Comparison of ENCODE assay signal across 14 mouse cellular contexts in the genomic region with DNA sequence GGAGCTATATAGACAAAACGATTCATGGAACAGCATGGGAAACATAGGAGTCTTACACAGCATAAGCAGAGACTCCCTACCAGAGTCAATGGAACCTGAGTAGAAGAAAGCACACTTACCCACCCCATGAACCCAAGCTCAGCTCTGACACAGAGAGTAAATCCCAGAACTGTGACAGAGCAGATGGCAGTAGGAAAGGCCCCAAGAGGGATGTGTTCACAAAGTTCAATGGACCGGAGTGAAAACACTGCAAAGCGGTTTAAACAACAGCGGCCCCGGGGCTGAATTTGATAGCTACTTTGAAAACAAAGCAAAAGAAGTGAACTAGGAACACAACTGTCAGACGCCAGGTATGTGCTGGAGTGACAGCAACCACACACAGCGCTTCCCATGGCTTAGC. TPM values are rescaled to one million over a fixed set of nuclear protein-coding genes. Genes with fewer than 3 reads are reported as not detected.
A peak's percentile ranks its signal among the peaks of the same experiment; 100 is the strongest.
DNase-seq lines count a peak whose midpoint lies in the region; ATAC-seq and TF ChIP-seq lines count a peak whose summit lies in the region.
"Had no signal": no experiment of that assay in that cellular context is flagged by ENCODE, and none has a peak within 500 bp of the region (broad histone marks: within the 10 kb centered on the region; RNA-seq: fewer than 3 reads in every experiment).

No protein-coding gene starts in this region.

- DNase-seq in embryo, embryonic 11 days: peak; percentile 20
- no peak for DNase-seq in embryo, embryonic 10.5 days (ENCODE audit: low spot score)
- DNase-seq in kidney, postnatal 36 days: no peak
- peak; percentile 11 for DNase-seq in adipocyte (ENCODE audit: low spot score)
- DNase-seq in liver, embryonic 14.5 days (ENCODE audit: low read depth in 3 of 3, low spot score in 3 of 3): no peak
- no peak for DNase-seq in cerebellum, adult 11-12 months
- DNase-seq: cerebellum, postnatal 14 days; kidney, postnatal 14 days; lung, postnatal 4 days; thymus, postnatal 14 days had no signal

- no peak overlapping the region for H3K4me3 ChIP-seq in kidney, embryonic 15.5 days (replicated peaks)
- H3K4me3 ChIP-seq in liver, embryonic 14.5 days (ENCODE audit: insufficient read depth in 1 of 2, low read depth in 2 of 2, low read length in 2 of 2): peak overlapping the region in 1 of 2 experiments; percentile 19; a peak in 1 of 4 replicates
- H3K4me3 ChIP-seq: embryonic facial prominence, embryonic 12.5 days; midbrain, embryonic 13.5 days had no signal

- H3K9ac ChIP-seq in kidney, embryonic 15.5 days: no peak overlapping the region
- H3K9ac ChIP-seq in liver, embryonic 14.5 days (replicated peaks): peak overlapping the region; percentile 67
- H3K9ac ChIP-seq: embryonic facial prominence, embryonic 12.5 days; midbrain, embryonic 13.5 days had no signal

- no peaks in the 10 kb centered on the region for H3K9me3 ChIP-seq in kidney, embryonic 15.5 days (replicated peaks)
- no peaks in the 10 kb centered on the region for H3K9me3 ChIP-seq in liver, embryonic 14.5 days (ENCODE audit: control insufficient read depth, low read length)
- H3K9me3 ChIP-seq: embryonic facial prominence, embryonic 12.5 days; midbrain, embryonic 13.5 days had no signal

- TF ChIP-seq CTCF in liver, embryonic 14.5 days (IDR thresholded peaks at IDR 0.05; ENCODE audit: low read depth): no peak

- H3K27me3 ChIP-seq in kidney, embryonic 15.5 days: no peaks in the 10 kb centered on the region
- H3K27me3 ChIP-seq in liver, embryonic 14.5 days (ENCODE audit: control insufficient read depth, insufficient read depth, low read length): no peaks in the 10 kb centered on the region
- H3K27me3 ChIP-seq: embryonic facial prominence, embryonic 12.5 days; midbrain, embryonic 13.5 days had no signal

- peaks cover 13% of the 10 kb centered on the region for H3K4me1 ChIP-seq in kidney, embryonic 15.5 days
- peaks cover 53 to 73% of the 10 kb centered on the region in 2 experiments for H3K4me1 ChIP-seq in liver, embryonic 14.5 days (replicated peaks; ENCODE audit: control insufficient read depth in 2 of 2, insufficient read depth in 2 of 2, low read length in 1 of 2)
- H3K4me1 ChIP-seq: midbrain, embryonic 13.5 days had no signal

- WGBS in kidney, embryonic 15.5 days: 28% methylated on average over 7 of the region's 7 CpGs
- 72% methylated on average over 7 of the region's 7 CpGs for WGBS in liver, embryonic 14.5 days (ENCODE audit: insufficient replicate concordance)

- H3K27ac ChIP-seq in kidney, embryonic 15.5 days: peak overlapping the region; percentile 32; the same call in 1 of the 2 replicates
- H3K27ac ChIP-seq in liver, embryonic 14.5 days: peak overlapping the region; percentile 99
- H3K27ac ChIP-seq: embryonic facial prominence, embryonic 12.5 days; midbrain, embryonic 13.5 days had no signal

- H3K36me3 ChIP-seq in kidney, embryonic 15.5 days: no peaks in the 10 kb centered on the region
- H3K36me3 ChIP-seq in liver, embryonic 14.5 days (replicated peaks; ENCODE audit: control insufficient read depth, insufficient read depth, low read depth): peaks cover 47% of the 10 kb centered on the region
- H3K36me3 ChIP-seq: embryonic facial prominence, embryonic 12.5 days; midbrain, embryonic 13.5 days had no signal

- 0 out of 2 replicates have a peak, but pooled peaks have one; percentile 5 for TF ChIP-seq EP300 in liver, embryonic 14.5 days (IDR thresholded peaks at IDR 0.05; ENCODE audit: low read depth)

- H3K4me2 ChIP-seq in kidney, embryonic 15.5 days: 0 out of 2 replicates have a peak overlapping the region, but pooled peaks have one; percentile 23
- H3K4me2 ChIP-seq in liver, embryonic 14.5 days (ENCODE audit: low read depth): peak overlapping the region; percentile 76
- H3K4me2 ChIP-seq: embryonic facial prominence, embryonic 12.5 days; midbrain, embryonic 13.5 days had no signal

- ATAC-seq in kidney, embryonic 15.5 days (replicated peaks; ENCODE audit: low FRiP score): peak; percentile 72
- ATAC-seq in liver, embryonic 14.5 days (ENCODE audit: insufficient read depth): no peak
- ATAC-seq in frontal cortex, adult (ENCODE audit: low TSS enrichment): no peak
- ATAC-seq: midbrain, embryonic 13.5 days had no signal

RNA-seq across cellular contexts. Expression of gene Gcnt1, which starts 36.0 kb away (rescaled TPM):
- polyA plus RNA-seq in kidney, embryonic 15.5 days (2015; fragmentation: Nextera tagmentation; extraction: Ambion mirVana): 27.6 and 29.6 TPM in 2 replicates
- polyA plus RNA-seq in liver, embryonic 14.5 days (2012; rRNA removed): 11.9 and 14.6 TPM in 2 replicates
- polyA plus RNA-seq in liver, embryonic 14.5 days (2014; fragmentation: Nextera tagmentation; extraction: Ambion mirVana): 25.1 and 26.0 TPM in 2 replicates

RNA-seq across cellular contexts. Expression of gene Rfk, which starts 57.2 kb away (rescaled TPM):
- 76.8 and 85.6 TPM in 2 replicates for polyA plus RNA-seq in kidney, embryonic 15.5 days (2015; fragmentation: Nextera tagmentation; extraction: Ambion mirVana)
- polyA plus RNA-seq in liver, embryonic 14.5 days (2012; rRNA removed): 19.8 and 26.2 TPM in 2 replicates
- polyA plus RNA-seq in liver, embryonic 14.5 days (2014; fragmentation: Nextera tagmentation; extraction: Ambion mirVana): 47.4 and 53.3 TPM in 2 replicates

Comparison
In these comparisons a context has a peak if more than half of its experiments do, and no peak if none do; other contexts are left out.
1. DNase-seq: peak in embryo, embryonic 11 days (single experiment) and adipocyte (single experiment); none in embryo, embryonic 10.5 days (single experiment), kidney, postnatal 36 days (0 of 2), liver, embryonic 14.5 days (0 of 3) and cerebellum, adult 11-12 months (single experiment).